Mouse (Mus musculus): Measurements from ENCODE around the gene Vps25. TPM values are rescaled to one million over a fixed set of nuclear protein-coding genes. Genes with fewer than 3 reads are reported as not detected.

The Vps25 gene
- total and polyA plus RNA-seq, 3 experiments: 105 to 211 (median 132) TPM

GRCm38 (mm10) chr11:101224337-101224736 is 29.2 kb upstream of the Vps25 start:
- TF ChIP-seq EP300 (IDR thresholded peaks at IDR 0.05; ENCODE audit: low read length) (no peak), ZC3H11A (IDR thresholded peaks at IDR 0.05; ENCODE audit: low read depth, low read length) (no peak), RAD21 (IDR thresholded peaks at IDR 0.05; ENCODE audit: low read depth, low read length) (no peak), NELFE (IDR thresholded peaks at IDR 0.05; ENCODE audit: low read depth, low read length) (no peak), POLR2AphosphoS2 (IDR thresholded peaks at IDR 0.05; ENCODE audit: low read depth, low read length) (no peak), UBTF (IDR thresholded peaks at IDR 0.05; ENCODE audit: low read depth, low read length) (no peak), JUN (IDR thresholded peaks at IDR 0.05; ENCODE audit: insufficient read depth, low read depth, low read length) (no peak), MAZ (IDR thresholded peaks at IDR 0.05; ENCODE audit: low read depth, low read length) (no peak), CHD1 (IDR thresholded peaks at IDR 0.05; ENCODE audit: low read depth, low read length) (no peak), ZNF384 (IDR thresholded peaks at IDR 0.05; ENCODE audit: low read depth, low read length) (no peak), CTCF (conservative IDR thresholded peaks at IDR 0.05 in 1 of 2, IDR thresholded peaks at IDR 0.05 in 1 of 2; ENCODE audit: low read depth in 2 of 2, low read length in 2 of 2) (no peak), ETS1 (conservative IDR thresholded peaks at IDR 0.05; ENCODE audit: low read depth, low read length) (no peak), NRF1 (IDR thresholded peaks at IDR 0.05; ENCODE audit: low read depth, low read length) (no peak), RCOR1 (conservative IDR thresholded peaks at IDR 0.05; ENCODE audit: low read depth, low read length) (no peak), ZKSCAN1 (IDR thresholded peaks at IDR 0.05; ENCODE audit: borderline replicate concordance, low read depth, low read length) (no peak), USF2 (conservative IDR thresholded peaks at IDR 0.05; ENCODE audit: low read depth, low read length) (no peak), MYC (IDR thresholded peaks at IDR 0.05; ENCODE audit: low read depth, low read length) (no peak)
- H3K27ac ChIP-seq (ENCODE audit: insufficient read depth, low read depth): no peak overlapping the region
- in situ Hi-C loops (cut with MboI; ENCODE audit: low pct_ligation_motif_present, low pct_unique_long_range_greater_than_20kb, low sequenced_read_pairs): no loop called here

GRCm38 (mm10) chr11:101225331-101226064 is 28.0 kb upstream of the Vps25 start:
- peak; percentile 25 for DNase-seq (ENCODE audit: extremely low read depth)
- H3K27me3 ChIP-seq (replicated peaks): peaks cover 25% of the 10 kb centered on the region
- peak overlapping the region; percentile 89 for H3K4me2 ChIP-seq (ENCODE audit: insufficient read depth, low read depth, poor library complexity, severe bottlenecking)
- peaks cover 13% of the 10 kb centered on the region for H3K79me2 ChIP-seq (replicated peaks; ENCODE audit: control insufficient read depth, extremely low read depth, insufficient read depth, poor library complexity, severe bottlenecking)
- in situ Hi-C loops (cut with MboI; ENCODE audit: low pct_ligation_motif_present, low pct_unique_long_range_greater_than_20kb, low sequenced_read_pairs): no loop called here
- peaks cover 0 to 6% of the 10 kb centered on the region in 2 experiments for H3K36me3 ChIP-seq (replicated peaks in 1 of 2; ENCODE audit: control insufficient read depth in 1 of 2, insufficient read depth in 1 of 2, low read length in 1 of 2)
- TF ChIP-seq CHD1 (IDR thresholded peaks at IDR 0.05; ENCODE audit: low read depth, low read length) (no peak), ELF1 (IDR thresholded peaks at IDR 0.05; ENCODE audit: low read depth, low read length) (peak; percentile 69), TCF12 (IDR thresholded peaks at IDR 0.05; ENCODE audit: low read depth, low read length) (no peak)
- H3K4me1 ChIP-seq (ENCODE audit: control insufficient read depth in 1 of 2, insufficient read depth in 2 of 2): peaks cover 6 to 29% of the 10 kb centered on the region in 2 experiments
- H3K4me3 ChIP-seq (replicated peaks in 1 of 3; ENCODE audit: low read depth in 2 of 3, low read length in 2 of 3, poor library complexity in 1 of 3): peak overlapping the region; percentile 83 to 95 (median 85)
- peak overlapping the region; percentile 87 for H3K9ac ChIP-seq (ENCODE audit: insufficient read depth, low read depth)
- H3K27ac ChIP-seq (ENCODE audit: insufficient read depth, low read depth): no peak overlapping the region
- no peaks in the 10 kb centered on the region for H3K9me3 ChIP-seq (replicated peaks; ENCODE audit: low read length)
- dilution Hi-C loops (cut with MboI; ENCODE audit: extremely low pct_ligation_motif_present, extremely low pct_unique_long_range_greater_than_20kb, low sequenced_read_pairs): no loop called here

More at GRCm38 (mm10) chr11:101224337-101224736, 29.2 kb upstream of the Vps25 start:
- Histone ChIP-seq H3K4me3 (replicated peaks in 1 of 3; ENCODE audit: low read depth in 2 of 3, low read length in 2 of 3, poor library complexity in 1 of 3) (no peak overlapping the region), H3K9ac (ENCODE audit: insufficient read depth, low read depth) (no peak overlapping the region), H3K36me3 (replicated peaks in 1 of 2; ENCODE audit: control insufficient read depth in 1 of 2, insufficient read depth in 1 of 2, low read length in 1 of 2) (peaks cover 0 to 6% of the 10 kb centered on the region in 2 experiments), H3K27me3 (replicated peaks) (peaks cover 18% of the 10 kb centered on the region), H3K4me1 (ENCODE audit: control insufficient read depth in 1 of 2, insufficient read depth in 2 of 2) (peaks cover 6 to 36% of the 10 kb centered on the region in 2 experiments), H3K79me2 (replicated peaks; ENCODE audit: control insufficient read depth, extremely low read depth, insufficient read depth, poor library complexity, severe bottlenecking) (peaks cover 15% of the 10 kb centered on the region), H3K9me3 (replicated peaks; ENCODE audit: low read length) (no peaks in the 10 kb centered on the region), H3K4me2 (ENCODE audit: insufficient read depth, low read depth, poor library complexity, severe bottlenecking) (no peak overlapping the region)
- dilution Hi-C loops (cut with MboI; ENCODE audit: extremely low pct_ligation_motif_present, extremely low pct_unique_long_range_greater_than_20kb, low sequenced_read_pairs): no loop called here
- DNase-seq (ENCODE audit: extremely low read depth): no peak

Measured in CH12.LX (cell line).